Comparison of ENCODE assay signal across 8 mouse cellular contexts in the genomic region with DNA sequence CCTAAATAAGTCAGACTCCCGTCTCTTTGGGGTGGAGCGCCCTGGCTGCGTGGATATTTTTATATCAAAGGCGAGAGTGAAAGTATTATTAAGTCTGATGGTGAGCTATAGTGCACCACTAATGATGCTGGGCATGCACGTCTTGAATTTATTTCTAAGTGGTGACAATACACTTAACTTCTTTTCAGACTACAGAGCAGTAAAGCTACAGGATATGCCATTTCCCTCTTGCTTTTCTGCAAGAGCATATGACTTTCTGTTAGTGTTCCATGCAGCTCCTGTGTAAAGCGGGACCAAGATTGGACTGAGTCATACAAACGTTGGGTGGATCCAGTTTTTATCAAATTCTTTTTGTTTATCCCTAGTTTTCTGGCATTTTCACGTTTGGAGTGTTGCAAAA. TPM values are rescaled to one million over a fixed set of nuclear protein-coding genes. Genes with fewer than 3 reads are reported as not detected.
DNase-seq lines count a peak whose midpoint lies in the region; ATAC-seq and TF ChIP-seq lines count a peak whose summit lies in the region.

No protein-coding gene starts in this region.

- no peak for DNase-seq in frontal cortex, postnatal 36 days (ENCODE audit: low spot score in 2 of 2)
- peak; percentile 12 for DNase-seq in kidney, postnatal 14 days
- no peak for DNase-seq in left cerebral cortex, adult 8-10 months (ENCODE audit: low spot score in 2 of 2)
- DNase-seq in adrenal gland, adult 18-20 months (ENCODE audit: low spot score in 2 of 2) = no peak

- H3K79me2 ChIP-seq in myocyte (ENCODE audit: control insufficient read depth, insufficient read depth) = peaks cover 35% of the 10 kb centered on the region

- H3K27me3 ChIP-seq in ES-Bruce4 (ENCODE audit: control insufficient read depth, insufficient read depth, low read length, poor library complexity, severe bottlenecking) (no peaks in the 10 kb centered on the region), myocyte (ENCODE audit: control insufficient read depth, insufficient read depth, insufficient read length) (no peaks in the 10 kb centered on the region)
- H3K27me3 ChIP-seq in forebrain, embryonic 15.5 days = no peaks in the 10 kb centered on the region

- H3K4me2 ChIP-seq in forebrain, embryonic 15.5 days (replicated peaks) = peak overlapping the region; percentile 89
- H3K4me2 ChIP-seq in myocyte (ENCODE audit: low read depth) = peak overlapping the region; percentile 97

- H3K36me3 ChIP-seq in ES-Bruce4 (ENCODE audit: control insufficient read depth, insufficient read depth, low read length, poor library complexity, severe bottlenecking) (peaks cover 23% of the 10 kb centered on the region), myocyte (ENCODE audit: control insufficient read depth, insufficient read depth) (peaks cover 6% of the 10 kb centered on the region)
- H3K36me3 ChIP-seq in forebrain, embryonic 15.5 days = peaks cover 7% of the 10 kb centered on the region; the same call in 1 of the 2 replicates

- peak overlapping the region; percentile 71 for H3K9ac ChIP-seq in ES-Bruce4 (ENCODE audit: low read depth, poor library complexity, severe bottlenecking)
- H3K9ac ChIP-seq in forebrain, embryonic 15.5 days (replicated peaks) = peak overlapping the region; percentile 58

- no peaks in the 10 kb centered on the region for H3K9me3 ChIP-seq in ES-Bruce4 (replicated peaks; ENCODE audit: control insufficient read depth, insufficient read depth, low read length, poor library complexity, severe bottlenecking)
- H3K9me3 ChIP-seq in forebrain, embryonic 15.5 days = no peaks in the 10 kb centered on the region

- WGBS in forebrain, embryonic 15.5 days = 19% methylated on average over 8 of the region's 8 CpGs

- TF ChIP-seq EP300 in ES-Bruce4 (IDR thresholded peaks at IDR 0.05; ENCODE audit: insufficient read depth, low read depth, low read length) = no peak

- TF ChIP-seq CTCF in ES-Bruce4 (IDR thresholded peaks at IDR 0.05; ENCODE audit: low read depth, low read length) = no peak

- peak overlapping the region; percentile 56 for H3K4me3 ChIP-seq in ES-Bruce4 (ENCODE audit: low read depth, low read length)
- peak overlapping the region; percentile 58 for H3K4me3 ChIP-seq in forebrain, embryonic 15.5 days
- H3K4me3 ChIP-seq in myocyte = peak overlapping the region; percentile 69

- no peaks in the 10 kb centered on the region for H3K4me1 ChIP-seq in ES-Bruce4 (ENCODE audit: control insufficient read depth, insufficient read depth, low read length)
- H3K4me1 ChIP-seq in forebrain, embryonic 15.5 days = peaks cover 38% of the 10 kb centered on the region

- TF ChIP-seq POLR2A in ES-Bruce4 (IDR thresholded peaks at IDR 0.05; ENCODE audit: insufficient read depth, low read length) (no peak), myocyte (IDR thresholded peaks at IDR 0.05; ENCODE audit: insufficient read length, low read depth) (no peak)

- H3K27ac ChIP-seq in ES-Bruce4 (ENCODE audit: insufficient read depth, low read length) = peak overlapping the region; percentile 78
- peak overlapping the region; percentile 94 for H3K27ac ChIP-seq in forebrain, embryonic 15.5 days (replicated peaks)

- ATAC-seq in frontal cortex, adult (ENCODE audit: low TSS enrichment) = 0 out of 2 replicates have a peak, but pooled peaks have one; percentile 14
- peak; percentile 1; the same call in 1 of the 2 replicates for ATAC-seq in forebrain, embryonic 15.5 days (replicated peaks)

- H3ac ChIP-seq in myocyte (ENCODE audit: control insufficient read depth, insufficient read length) = no peak overlapping the region

TF ChIP-seq in myocyte, 11 proteins besides CTCF, POLR2A, EP300 and RAD21:
- TF ChIP-seq TCF12 (IDR thresholded peaks at IDR 0.05; ENCODE audit: insufficient read depth, poor library complexity, severe bottlenecking) (no peak), MYOG (IDR thresholded peaks at IDR 0.05; ENCODE audit: control insufficient read depth in 1 of 3, insufficient read depth in 1 of 3, insufficient read length in 2 of 3, low read depth in 2 of 3) (no peak), MYOD1 (IDR thresholded peaks at IDR 0.05; ENCODE audit: control insufficient read depth in 1 of 3, insufficient read length in 2 of 3, low read depth in 2 of 3) (no peak), POLR2AphosphoS2 (IDR thresholded peaks at IDR 0.05; ENCODE audit: insufficient read length, low read depth) (no peak), CEBPB (IDR thresholded peaks at IDR 0.05; ENCODE audit: insufficient read depth, poor library complexity, severe bottlenecking) (no peak), REST (IDR thresholded peaks at IDR 0.05; ENCODE audit: insufficient read depth, insufficient read length) (no peak), MAX (IDR thresholded peaks at IDR 0.05; ENCODE audit: low read depth) (no peak), E2F4 (IDR thresholded peaks at IDR 0.05; ENCODE audit: insufficient read depth) (no peak), TCF3 (IDR thresholded peaks at IDR 0.05; ENCODE audit: insufficient read length, low read depth) (no peak), USF1 (IDR thresholded peaks at IDR 0.05; ENCODE audit: low read depth) (no peak), SRF (IDR thresholded peaks at IDR 0.05; ENCODE audit: control insufficient read depth, insufficient read length, low read depth) (no peak)

RNA-seq across cellular contexts. Expression of a gene that starts 1.0 kb away (rescaled TPM):
- polyA plus RNA-seq in ES-Bruce4 (2011; ENCODE audit: insufficient read depth, insufficient read length, low read depth, missing spikeins) (82.6 and 90.1 TPM in 2 replicates), myocyte (2012; fragmentation: generic; extraction: Trizol) (6.3 TPM)
- polyA plus RNA-seq in forebrain, embryonic 15.5 days (2015; fragmentation: Nextera tagmentation; extraction: Ambion mirVana) = 36.2 and 39.2 TPM in 2 replicates
- 1 to 10 TPM; 1.1 to 2.3 (median 1.4) TPM for total RNA-seq in left cerebral cortex, adult 8-10 months (2022)
- 1 to 10 TPM; 1.8 to 1.9 TPM for total RNA-seq in adrenal gland, adult 18-20 months (2021)

RNA-seq across cellular contexts. Expression of a gene that starts 17.3 kb away (rescaled TPM):
- polyA plus RNA-seq in ES-Bruce4 (2011; ENCODE audit: insufficient read depth, insufficient read length, low read depth, missing spikeins) = 11.2 and 12.0 TPM in 2 replicates
- polyA plus RNA-seq in forebrain, embryonic 15.5 days (2015; fragmentation: Nextera tagmentation; extraction: Ambion mirVana) = 11.4 and 12.7 TPM in 2 replicates
- polyA plus RNA-seq in myocyte (2012; fragmentation: generic; extraction: Trizol) = 2.7 TPM
- 10 to 100 TPM in 1 of 4 experiments, 1 to 10 TPM in 3; 8.8 to 10.3 (median 9.5) TPM for total RNA-seq in left cerebral cortex, adult 8-10 months (2022)
- 10 to 100 TPM; 10.8 to 12.3 TPM for total RNA-seq in adrenal gland, adult 18-20 months (2021)
